Mouse (Mus musculus) midbrain, postnatal 0 days (tissue): ENCODE measurements at regions not wholly inside any gene's neighbourhood (a gene's known extent, or its start where the extent isn't known, plus 50 kb on each side); places are given as distances from the start of the nearest gene placed in this dataset.

Source experiments
- ATAC-seq: fragments of 200-750 bp; cut with Nextera tagmentation; 2 replicates; pipeline ENCODE4 v1.8.0; 2017; ENCODE audit warnings: moderate number of reproducible peaks, mild to moderate bottlenecking, moderate TSS enrichment, moderate library complexity; ENCODE audit not compliant: low FRiP score
- DNase-seq: peaks from one replicate; pipeline ENCODE4 v3.0.0-alpha.2; 2015; ENCODE audit warnings: low spot score
- H3K27ac ChIP-seq: fragments of 300-500 bp; sonication (generic); 2 replicates; pipeline ENCODE4 v1.5.1; 2014; ENCODE audit warnings: low read depth, mild to moderate bottlenecking, low read length, mixed read lengths
- H3K27me3 ChIP-seq: fragments of 300-500 bp; sonication (generic); 2 replicates; pipeline ENCODE4 v1.6.1; 2014; ENCODE audit warnings: low read length, control low read depth, mixed read lengths; ENCODE audit not compliant: insufficient read depth
- H3K36me3 ChIP-seq: fragments of 300-500 bp; sonication (generic); 2 replicates; pipeline ENCODE4 v1.6.1; 2014; ENCODE audit warnings: low read length, control low read depth, mixed read lengths; ENCODE audit not compliant: insufficient read depth
- H3K4me1 ChIP-seq: fragments of 300-500 bp; sonication (generic); 2 replicates; pipeline ENCODE4 v1.6.1; 2014; ENCODE audit warnings: mild to moderate bottlenecking, control low read depth, antibody characterized with exemption, low read length, mixed read lengths; ENCODE audit not compliant: insufficient read depth
- H3K4me2 ChIP-seq: fragments of 300-500 bp; sonication (generic); 2 replicates; pipeline ENCODE4 v1.6.1; 2014; ENCODE audit warnings: low read depth, mild to moderate bottlenecking, low read length, mixed read lengths; ENCODE audit not compliant: poor library complexity, severe bottlenecking
- H3K4me3 ChIP-seq: fragments of 300-500 bp; sonication (generic); 2 replicates; pipeline ENCODE4 v1.5.1; 2014; ENCODE audit warnings: low read depth, mild to moderate bottlenecking, low read length, moderate library complexity
- H3K9ac ChIP-seq: fragments of 300-500 bp; sonication (generic); replicated peaks from 2 replicates; pipeline ENCODE4 v1.6.1; 2014; ENCODE audit warnings: mild to moderate bottlenecking, low read length, moderate library complexity, mixed read lengths; ENCODE audit not compliant: poor library complexity, severe bottlenecking
- H3K9me3 ChIP-seq: fragments of 300-500 bp; sonication (generic); 2 replicates; pipeline ENCODE4 v1.6.1; 2016; ENCODE audit warnings: low read length, control low read depth
- CTCF ChIP-seq: IDR thresholded peaks from 2 replicates; pipeline ENCODE4 v1.5.1; 2016; ENCODE audit warnings: antibody characterized with exemption, mild to moderate bottlenecking
- WGBS: fragments of 180-500 bp; shearing (Covaris S2); extraction: QIAGEN DNeasy Blood & Tissue Kit; methylation state at CpG from one replicate; pipeline ENCODE4 v1.1.7; 2014; 5-methylcytosine and 5-hydroxymethylcytosine counted together

DNA sequence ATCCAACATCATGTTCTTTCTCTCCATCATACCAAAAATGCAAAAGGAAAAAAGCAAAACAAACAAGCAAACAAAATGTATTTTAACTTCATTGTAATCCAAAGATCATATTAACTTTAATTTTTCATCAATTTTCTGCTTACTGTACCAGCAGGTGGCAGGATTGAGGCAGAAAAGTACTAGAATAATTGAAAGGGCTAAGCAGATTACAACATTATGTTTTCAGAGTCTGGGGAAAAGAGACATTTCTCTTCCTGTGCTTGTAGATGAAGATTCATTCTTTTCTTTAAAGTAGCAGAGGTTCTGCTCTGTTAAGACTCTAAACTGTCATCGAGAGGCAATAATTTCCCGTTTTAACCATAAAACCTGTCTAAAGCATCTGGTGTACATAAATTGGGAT, 394.7 kb upstream of the Slitrk6 start:
- DNase-seq (peak; percentile 69), ATAC-seq (no peak)
- no peak overlapping the region for H3K4me3 ChIP-seq
- peak; percentile 83 for TF ChIP-seq CTCF
- no peaks in the 10 kb centered on the region for H3K4me1 ChIP-seq
- H3K4me2 ChIP-seq = no peak overlapping the region
- H3K27ac ChIP-seq = no peak overlapping the region
- no peaks in the 10 kb centered on the region for H3K9me3 ChIP-seq
- no peaks in the 10 kb centered on the region for H3K27me3 ChIP-seq
- no peaks in the 10 kb centered on the region for H3K36me3 ChIP-seq
- WGBS = 62% methylated on average over 2 of the region's 2 CpGs
- no peak overlapping the region for H3K9ac ChIP-seq

DNA sequence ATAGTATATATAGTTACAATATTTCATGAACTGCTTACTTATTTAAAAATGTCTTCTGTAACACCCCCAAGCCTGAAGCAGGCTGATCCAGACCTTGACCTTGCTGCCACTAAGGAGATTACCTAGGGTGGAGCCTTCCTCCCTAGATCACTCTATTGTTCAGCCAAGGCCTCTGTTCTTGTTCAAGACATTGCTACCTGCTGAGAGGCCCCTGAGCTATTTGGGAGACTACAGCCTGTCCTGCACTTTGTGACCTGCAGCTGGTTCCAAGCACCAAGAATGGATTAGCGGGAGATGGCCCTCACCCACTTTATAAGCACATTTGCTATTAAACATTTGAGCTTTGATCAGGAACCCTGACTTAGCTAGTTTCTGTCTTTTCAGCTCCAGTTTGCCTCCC, 361.7 kb upstream of the Slitrk6 start:
- no peak for TF ChIP-seq CTCF
- Histone ChIP-seq H3K27me3 (no peaks in the 10 kb centered on the region), H3K27ac (no peak overlapping the region), H3K4me2 (no peak overlapping the region), H3K9ac (no peak overlapping the region), H3K36me3 (no peaks in the 10 kb centered on the region), H3K9me3 (no peaks in the 10 kb centered on the region), H3K4me3 (no peak overlapping the region), H3K4me1 (no peaks in the 10 kb centered on the region)
- DNase-seq (no peak), ATAC-seq (no peak)
- WGBS = 59% methylated on average over 1 of the region's 1 CpGs

DNA sequence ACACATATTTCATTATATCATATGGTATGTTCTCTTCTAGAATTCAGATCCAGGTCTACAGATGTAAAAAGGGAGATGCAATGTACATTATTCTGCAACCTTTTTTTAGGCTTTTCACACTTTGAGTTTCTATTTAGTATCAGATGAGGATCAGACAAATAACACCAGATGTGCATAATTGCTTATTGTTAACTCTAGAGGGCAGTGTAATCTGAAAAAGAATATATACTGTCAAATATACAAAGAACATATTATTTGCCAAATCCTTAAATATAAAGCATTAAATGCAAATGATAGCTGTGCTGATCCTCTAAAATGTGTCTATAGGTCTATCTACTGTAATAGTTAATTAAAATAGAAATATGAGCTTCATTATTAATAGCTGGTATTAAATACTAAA, 348.6 kb upstream of the Slitrk6 start:
- Histone ChIP-seq H3K27me3 (no peaks in the 10 kb centered on the region), H3K9me3 (no peaks in the 10 kb centered on the region), H3K9ac (no peak overlapping the region), H3K4me3 (no peak overlapping the region), H3K36me3 (no peaks in the 10 kb centered on the region), H3K4me2 (no peak overlapping the region), H3K4me1 (no peaks in the 10 kb centered on the region), H3K27ac (no peak overlapping the region)
- no peak for ATAC-seq
- peak; percentile 54 for TF ChIP-seq CTCF
- peak; percentile 15 for DNase-seq

DNA sequence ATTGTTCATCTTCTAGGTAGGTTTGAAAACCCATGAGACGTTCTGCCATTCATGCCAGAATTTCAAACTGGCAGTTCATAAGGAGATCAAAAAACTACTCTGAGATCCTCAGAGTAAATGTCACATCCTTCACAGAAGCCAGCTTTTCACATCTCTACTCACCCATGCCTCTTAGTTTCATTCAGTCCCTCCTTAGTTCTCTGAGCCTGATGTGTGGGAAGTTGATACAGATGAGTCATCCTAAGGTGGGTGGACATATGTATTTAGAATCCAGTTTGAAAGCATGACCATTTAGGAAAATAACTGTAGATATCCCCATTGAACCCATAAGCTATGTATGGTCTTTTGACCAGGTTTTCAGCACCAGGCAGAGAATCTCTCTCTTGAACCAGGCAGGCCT, 345.3 kb upstream of the Slitrk6 start:
- H3K36me3 ChIP-seq = no peaks in the 10 kb centered on the region
- DNase-seq (no peak), ATAC-seq (no peak)
- H3K9ac ChIP-seq = no peak overlapping the region
- no peaks in the 10 kb centered on the region for H3K4me1 ChIP-seq
- no peak overlapping the region for H3K4me3 ChIP-seq
- H3K4me2 ChIP-seq = no peak overlapping the region
- no peaks in the 10 kb centered on the region for H3K27me3 ChIP-seq
- no peak for TF ChIP-seq CTCF
- H3K27ac ChIP-seq = no peak overlapping the region
- no peaks in the 10 kb centered on the region for H3K9me3 ChIP-seq
- 77% methylated on average over 1 of the region's 1 CpGs for WGBS

DNA sequence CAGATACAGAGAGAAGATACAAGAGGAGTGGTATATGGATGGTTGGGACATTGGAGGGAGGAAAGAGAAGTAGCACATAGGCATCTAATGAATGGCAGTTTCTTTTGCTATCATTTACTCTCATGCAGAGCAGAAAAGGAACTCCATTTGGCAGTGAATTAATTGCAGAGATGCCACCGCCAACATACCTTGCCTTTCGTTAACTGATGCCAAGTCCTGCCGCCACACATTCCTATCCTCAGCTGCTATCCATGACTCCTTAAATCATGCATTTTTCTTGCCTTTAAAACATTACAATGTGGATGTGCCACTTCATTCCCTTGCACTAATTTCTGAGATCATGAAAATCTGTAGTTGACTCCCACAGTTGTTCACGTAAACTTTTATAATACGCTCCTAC, 341.3 kb upstream of the Slitrk6 start:
- Histone ChIP-seq H3K9ac (no peak overlapping the region), H3K36me3 (no peaks in the 10 kb centered on the region), H3K9me3 (no peaks in the 10 kb centered on the region), H3K27ac (no peak overlapping the region), H3K4me2 (no peak overlapping the region), H3K4me3 (no peak overlapping the region), H3K4me1 (no peaks in the 10 kb centered on the region), H3K27me3 (no peaks in the 10 kb centered on the region)
- TF ChIP-seq CTCF = no peak
- DNase-seq (no peak), ATAC-seq (no peak)
- 95% methylated on average over 5 of the region's 5 CpGs for WGBS

DNA sequence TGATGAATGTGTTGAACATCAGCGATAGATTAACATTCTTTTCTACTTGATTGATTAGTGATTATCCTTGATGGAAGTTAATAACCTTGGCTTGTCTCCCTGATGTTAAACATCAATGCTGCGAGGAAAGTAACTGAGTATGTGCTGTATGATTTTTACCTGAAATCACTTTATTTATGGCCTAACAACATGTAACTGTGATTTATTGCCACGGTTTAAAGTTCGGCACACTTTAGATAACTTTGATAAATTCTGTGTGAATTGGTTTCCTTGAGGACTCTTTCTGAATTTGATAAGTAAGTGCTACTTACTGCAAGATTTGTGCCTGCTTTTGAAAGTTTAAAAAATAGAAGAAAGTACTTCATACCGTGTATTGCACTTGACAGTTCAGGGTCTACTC, 319.6 kb upstream of the Slitrk6 start:
- Histone ChIP-seq H3K9ac (no peak overlapping the region), H3K4me2 (no peak overlapping the region), H3K4me3 (no peak overlapping the region), H3K27ac (no peak overlapping the region), H3K4me1 (no peaks in the 10 kb centered on the region), H3K27me3 (no peaks in the 10 kb centered on the region), H3K36me3 (no peaks in the 10 kb centered on the region), H3K9me3 (no peaks in the 10 kb centered on the region)
- WGBS = 92% methylated on average over 5 of the region's 5 CpGs
- DNase-seq = no peak
- ATAC-seq = no peak
- no peak for TF ChIP-seq CTCF

DNA sequence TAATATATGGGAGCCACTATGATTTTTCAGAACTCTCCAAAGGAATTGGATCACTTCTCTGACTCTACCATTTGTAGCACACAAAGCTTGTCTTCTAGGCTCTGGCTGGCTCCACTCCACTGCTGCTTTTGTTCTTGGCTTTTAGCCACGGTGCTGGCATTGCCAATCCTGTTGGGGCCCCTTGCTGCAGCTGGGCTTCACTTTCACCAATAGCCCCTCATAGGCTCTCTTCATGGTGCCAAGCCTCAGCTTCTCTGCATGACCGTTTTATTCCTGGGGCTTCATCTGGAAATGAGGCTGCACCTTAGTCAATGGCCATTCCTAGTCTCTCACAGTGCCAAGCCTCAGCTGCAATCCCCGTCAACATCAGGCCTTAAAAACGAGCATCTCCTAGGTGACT, 318.6 kb upstream of the Slitrk6 start:
- no peak overlapping the region for H3K4me2 ChIP-seq
- H3K4me3 ChIP-seq = no peak overlapping the region
- TF ChIP-seq CTCF = no peak
- no peak overlapping the region for H3K27ac ChIP-seq
- H3K9ac ChIP-seq = no peak overlapping the region
- H3K36me3 ChIP-seq = no peaks in the 10 kb centered on the region
- no peaks in the 10 kb centered on the region for H3K4me1 ChIP-seq
- 46% methylated on average over 4 of the region's 4 CpGs for WGBS
- no peaks in the 10 kb centered on the region for H3K9me3 ChIP-seq
- no peaks in the 10 kb centered on the region for H3K27me3 ChIP-seq
- ATAC-seq = no peak
- DNase-seq = peak; percentile 65
